Mouse (Mus musculus) ES-Bruce4 (cell line): ENCODE data around the gene Dynlt1c. TPM values are rescaled to one million over a fixed set of nuclear protein-coding genes. Genes with fewer than 3 reads are reported as not detected.
"Not testable (repeated sequence)": the region's sequence is repeated elsewhere in the genome, so short reads cannot be mapped to it uniquely, and the experiment has no call there.

Source experiments
- H3K27ac ChIP-seq: 2 replicates; pipeline ENCODE4 v1.5.1; 2012; ENCODE audit warnings: low read length, inconsistent platforms; ENCODE audit not compliant: insufficient read depth
- H3K27me3 ChIP-seq: 2 replicates; pipeline ENCODE4 v1.6.1; 2012; ENCODE audit warnings: mild to moderate bottlenecking, low read length, inconsistent platforms; ENCODE audit not compliant: control insufficient read depth, poor library complexity, insufficient read depth, severe bottlenecking
- H3K36me3 ChIP-seq: 2 replicates; pipeline ENCODE4 v1.6.1; 2012; ENCODE audit warnings: inconsistent platforms, mild to moderate bottlenecking, low read length, moderate library complexity; ENCODE audit not compliant: control insufficient read depth, poor library complexity, insufficient read depth, severe bottlenecking
- H3K4me1 ChIP-seq: one replicate; pipeline ENCODE4 v1.8.1; 2011; ENCODE audit warnings: low read length; ENCODE audit not compliant: control insufficient read depth, insufficient read depth
- H3K4me3 ChIP-seq: 2 replicates; pipeline ENCODE4 v1.5.1; 2011; ENCODE audit warnings: low read depth, mild to moderate bottlenecking, low read length
- H3K9ac ChIP-seq: 2 replicates; pipeline ENCODE4 v1.6.1; 2012; ENCODE audit warnings: low read depth, mild to moderate bottlenecking, inconsistent platforms; ENCODE audit not compliant: poor library complexity, severe bottlenecking
- H3K9me3 ChIP-seq: replicated peaks from 2 replicates; pipeline ENCODE4 v1.6.1; 2012; ENCODE audit warnings: mild to moderate bottlenecking, low read length, inconsistent platforms; ENCODE audit not compliant: control insufficient read depth, poor library complexity, insufficient read depth, severe bottlenecking
- polyA plus RNA-seq: library from polyadenylated mRNA; stranded (reverse); fragments of >200 nt; gene quantifications from 2 replicates; pipeline ENCODE4 v1.2.4, GENCODE M21; 2011; ENCODE audit warnings: low read depth; ENCODE audit not compliant: missing spikeins, insufficient read depth, insufficient read length

Gene Dynlt1c
- polyA plus RNA-seq, 1 experiment: 26.1 TPM

GRCm38 (mm10) chr17:6592109-6592508, 9.4 kb upstream of the Dynlt1c start:
- H3K27me3 ChIP-seq, H3K9ac ChIP-seq, H3K4me3 ChIP-seq, H3K9me3 ChIP-seq, H3K36me3 ChIP-seq, H3K4me1 ChIP-seq, H3K27ac ChIP-seq: not testable (repeated sequence)

- H3K4me3 ChIP-seq, H3K27me3 ChIP-seq, H3K9me3 ChIP-seq, H3K9ac ChIP-seq, H3K4me1 ChIP-seq, H3K27ac ChIP-seq, H3K36me3 ChIP-seq: not testable (repeated sequence)
Measured at GRCm38 (mm10) chr17:6593896-6594295, 7.6 kb upstream of the Dynlt1c start.

DNA sequence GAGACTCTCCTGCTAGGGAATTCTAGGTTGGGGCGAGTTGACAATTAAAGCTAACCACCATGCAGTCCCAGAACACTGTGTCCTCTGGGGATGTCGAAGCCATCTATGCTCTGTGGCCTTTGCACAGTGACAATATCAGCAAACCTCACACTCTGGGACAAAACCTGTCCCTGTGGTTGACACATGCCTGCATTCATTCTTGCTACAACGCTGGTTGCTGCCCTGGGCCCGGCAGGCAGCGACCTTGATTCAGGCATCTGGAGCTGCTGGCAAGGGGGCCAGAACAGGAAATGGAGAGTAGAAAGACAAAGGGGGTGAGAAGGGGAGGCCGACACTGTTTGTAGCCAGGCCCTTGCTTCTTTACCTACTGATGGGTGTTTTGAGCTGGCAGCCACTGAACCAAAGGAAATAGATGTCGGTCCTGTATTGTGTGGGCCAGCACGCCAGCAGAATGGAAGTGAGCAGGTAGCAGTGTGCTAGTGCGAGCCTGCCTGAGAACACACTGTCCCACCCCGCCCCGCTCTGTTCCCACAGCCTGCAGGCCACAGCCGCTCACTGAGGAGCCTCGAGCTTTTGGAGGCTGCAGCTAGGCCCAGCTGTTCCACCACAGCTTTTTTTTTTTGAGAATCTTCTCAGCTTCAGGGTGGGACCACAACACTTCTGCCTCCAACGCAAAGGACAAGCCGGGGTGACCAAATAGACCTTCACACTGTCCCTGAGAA, 5.5 kb upstream of the Dynlt1c start:
- H3K4me1 ChIP-seq, H3K27me3 ChIP-seq, H3K4me3 ChIP-seq, H3K27ac ChIP-seq, H3K9ac ChIP-seq, H3K36me3 ChIP-seq, H3K9me3 ChIP-seq: not testable (repeated sequence)

DNA sequence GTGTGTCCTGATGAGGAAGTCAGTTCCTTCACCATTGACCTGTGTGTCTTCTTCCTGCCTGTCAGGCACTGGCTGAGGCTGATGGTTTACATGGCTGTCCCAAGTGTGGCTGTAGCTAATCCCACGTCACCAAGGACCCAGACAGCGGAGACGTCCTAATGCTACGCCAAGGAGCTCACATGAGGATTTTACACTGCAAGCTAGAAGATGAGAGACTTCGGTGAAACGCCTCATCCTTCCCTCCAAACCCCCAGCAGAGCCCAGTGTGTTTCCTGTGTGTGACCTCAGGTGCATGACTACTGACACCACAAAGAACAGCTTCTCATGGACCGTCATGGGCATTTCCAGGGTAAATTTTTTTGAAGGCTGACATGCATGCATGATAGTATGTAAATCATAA, 3.1 kb upstream of the Dynlt1c start:
- not testable (repeated sequence) for H3K36me3 ChIP-seq, H3K27me3 ChIP-seq, H3K9me3 ChIP-seq, H3K9ac ChIP-seq, H3K4me1 ChIP-seq, H3K27ac ChIP-seq, H3K4me3 ChIP-seq

- H3K36me3 ChIP-seq, H3K4me3 ChIP-seq, H3K9ac ChIP-seq, H3K27ac ChIP-seq, H3K4me1 ChIP-seq, H3K27me3 ChIP-seq, H3K9me3 ChIP-seq: not testable (repeated sequence)
Measured at GRCm38 (mm10) chr17:6600216-6600911, 1.1 kb upstream of the Dynlt1c start.

- not testable (repeated sequence) for H3K36me3 ChIP-seq, H3K4me3 ChIP-seq, H3K27me3 ChIP-seq, H3K4me1 ChIP-seq, H3K9ac ChIP-seq, H3K27ac ChIP-seq, H3K9me3 ChIP-seq
Measured at GRCm38 (mm10) chr17:6602205-6602604, 734 bp downstream of the Dynlt1c start.

- H3K36me3 ChIP-seq, H3K4me3 ChIP-seq, H3K27ac ChIP-seq, H3K27me3 ChIP-seq, H3K4me1 ChIP-seq, H3K9ac ChIP-seq, H3K9me3 ChIP-seq: not testable (repeated sequence)
Measured at GRCm38 (mm10) chr17:6605347-6605746, 3.9 kb downstream of the Dynlt1c start.

GRCm38 (mm10) chr17:6613524-6613923, 12.1 kb downstream of the Dynlt1c start:
- H3K9ac ChIP-seq, H3K4me3 ChIP-seq, H3K9me3 ChIP-seq, H3K27ac ChIP-seq, H3K27me3 ChIP-seq, H3K4me1 ChIP-seq, H3K36me3 ChIP-seq: not testable (repeated sequence)

DNA sequence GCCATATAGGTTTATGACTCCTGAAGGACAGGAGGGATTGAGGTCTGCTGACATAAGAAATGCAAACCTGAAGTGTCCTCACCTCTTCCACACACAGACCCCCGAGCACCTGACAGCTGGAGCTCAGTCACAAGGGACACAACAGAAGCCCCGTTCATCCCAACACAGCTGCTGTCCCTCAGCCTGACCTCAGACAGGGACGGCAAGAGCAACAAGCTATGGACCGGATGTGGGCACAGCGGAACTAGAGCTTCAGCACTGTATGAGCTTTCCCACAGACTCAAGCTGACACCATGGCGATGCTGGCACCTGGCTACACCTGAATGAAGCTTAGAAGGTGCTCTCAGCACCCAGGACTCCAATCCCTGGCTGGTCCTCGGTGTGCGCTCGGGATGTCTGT, 12.8 kb downstream of the Dynlt1c start:
- H3K4me1 ChIP-seq, H3K27ac ChIP-seq, H3K9me3 ChIP-seq: not testable (repeated sequence)

DNA sequence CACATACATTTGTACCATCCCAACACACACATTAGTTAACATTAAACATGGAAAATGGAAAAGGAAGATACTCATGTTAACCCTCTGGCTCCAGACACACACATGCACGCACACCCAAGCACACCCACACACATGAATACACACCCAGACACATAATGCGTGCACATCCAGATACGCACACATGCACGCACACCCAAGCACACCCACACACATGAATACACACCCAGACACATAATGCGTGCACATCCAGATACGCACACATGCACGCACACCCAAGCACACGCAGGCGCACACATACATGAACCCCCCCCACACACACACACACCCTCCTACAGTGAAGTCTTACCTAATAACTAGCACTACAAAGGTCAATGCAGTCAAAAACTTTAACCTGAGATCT, 15.3 kb downstream of the Dynlt1c start:
- H3K27me3 ChIP-seq, H3K9ac ChIP-seq, H3K27ac ChIP-seq, H3K4me3 ChIP-seq, H3K4me1 ChIP-seq, H3K9me3 ChIP-seq, H3K36me3 ChIP-seq: not testable (repeated sequence)

More for the DNA sequence above, 12.8 kb downstream of the Dynlt1c start:
- H3K4me3 ChIP-seq, H3K27me3 ChIP-seq, H3K9ac ChIP-seq, H3K36me3 ChIP-seq: not testable (repeated sequence)
